Mouse (Mus musculus): Measurements from ENCODE around the gene D330045A20Rik. TPM values are rescaled to one million over a fixed set of nuclear protein-coding genes. Genes with fewer than 3 reads are reported as not detected.

Gene D330045A20Rik
- polyA plus RNA-seq, 1 experiment from 2014 or later = 3.8 TPM

Other genes starting within 250 kb of the D330045A20Rik start
- gene Trap1a, start 146.7 kb upstream of the D330045A20Rik start, polyA plus RNA-seq (2014; fragmentation: Nextera tagmentation; extraction: Ambion mirVana) = not detected in 2 replicates
- 1.2 TPM in 2 replicates for gene Rnf128, start 82.9 kb downstream of the D330045A20Rik start, polyA plus RNA-seq (2014; fragmentation: Nextera tagmentation; extraction: Ambion mirVana)
- 0.32 and 0.70 TPM in 2 replicates for gene Tbc1d8b, start 204.6 kb downstream of the D330045A20Rik start, polyA plus RNA-seq (2014; fragmentation: Nextera tagmentation; extraction: Ambion mirVana)
- 0.34 TPM in 1 of 2 replicates, not detected in the other for gene Gm15013, start 234.1 kb downstream of the D330045A20Rik start, polyA plus RNA-seq (2014; fragmentation: Nextera tagmentation; extraction: Ambion mirVana)